Mouse (Mus musculus): ENCODE measurements around the gene Col8a2.

Col8a2 gene

GRCm38 (mm10) chr4:126286492-126286891 is at the start of gene Col8a2:
Gene Col8a2 (plus strand): TSS chr4:126286793.
- DNase-seq = no peak

DNA sequence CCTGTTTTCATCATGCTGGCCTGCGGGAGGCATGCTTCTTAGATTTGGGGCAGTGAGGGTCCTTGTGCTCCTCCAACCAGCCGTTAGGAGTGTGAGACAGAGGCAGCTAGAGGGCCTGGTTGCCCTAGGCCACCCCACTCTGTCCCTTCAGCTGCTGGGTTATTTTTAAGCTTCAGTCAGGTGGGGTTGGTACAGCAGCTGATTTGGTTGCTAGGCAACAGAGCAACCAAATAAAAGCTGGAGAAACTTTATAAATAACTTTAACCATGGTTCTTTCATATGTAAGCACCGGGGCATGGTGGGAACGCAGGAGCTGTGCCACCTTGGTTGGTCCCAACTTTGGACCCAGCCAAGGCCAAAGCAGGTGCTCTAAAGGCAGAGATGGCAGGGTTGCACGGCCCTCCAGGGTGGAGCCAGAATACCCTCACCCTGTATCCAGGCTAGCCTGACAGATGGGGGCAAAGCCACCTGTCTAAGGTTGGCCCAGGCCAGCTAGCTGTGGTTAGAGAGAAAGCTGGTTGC is 48.8 kb upstream of the Col8a2 start:
- no peak for DNase-seq

DNA sequence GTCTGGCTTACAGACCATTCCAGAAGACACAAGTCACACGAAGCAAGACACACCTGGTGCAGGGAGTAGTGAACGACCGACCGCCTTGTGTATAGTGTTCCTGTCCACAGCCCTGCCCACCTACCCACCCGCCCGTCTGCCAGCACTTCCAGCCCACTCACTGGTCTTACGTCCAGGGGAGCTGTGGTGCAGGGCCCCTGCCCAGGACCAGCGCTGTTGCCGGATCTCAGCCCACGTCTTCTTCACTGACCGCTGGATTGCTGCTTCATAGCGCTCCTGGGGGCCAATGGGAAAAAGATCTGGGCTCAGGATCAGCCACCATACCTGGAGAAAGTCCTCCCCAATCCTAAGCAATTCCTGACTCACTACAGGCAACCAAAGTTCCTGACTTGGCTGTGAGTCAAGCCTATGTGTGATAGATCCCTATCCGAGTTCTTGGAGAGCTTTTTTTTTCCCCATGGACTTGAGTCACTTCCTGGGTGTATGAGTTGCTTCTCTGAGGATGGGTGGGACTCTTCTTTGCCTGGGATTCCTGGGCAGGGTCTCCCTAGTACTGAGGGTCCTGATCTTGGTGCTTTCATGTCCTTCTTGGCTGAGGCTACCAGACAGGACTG is 46.6 kb upstream of the Col8a2 start:
- DNase-seq = no peak

- DNase-seq = no peak
Measured at GRCm38 (mm10) chr4:126241956-126242355, 44.6 kb upstream of the Col8a2 start.

DNA sequence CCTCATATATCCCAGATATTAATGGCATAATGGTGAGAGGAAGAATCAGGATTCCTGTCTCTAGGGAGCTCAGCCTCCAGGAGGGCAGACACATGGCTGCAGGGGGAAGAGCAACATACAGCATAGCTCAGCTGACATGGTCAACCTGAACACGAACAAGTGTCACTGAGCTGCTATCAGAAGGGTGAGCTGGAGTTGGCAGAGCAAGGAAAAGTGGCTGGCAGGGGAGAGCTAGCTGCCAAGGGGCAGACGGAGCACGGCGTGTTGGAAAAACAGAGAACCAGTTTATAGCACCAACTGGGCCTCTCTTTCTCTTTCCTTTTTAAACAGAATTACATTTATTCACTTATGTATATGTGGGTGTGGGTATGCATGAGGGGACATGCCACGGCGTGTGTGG is 44.1 kb upstream of the Col8a2 start:
- no peak for DNase-seq

DNA sequence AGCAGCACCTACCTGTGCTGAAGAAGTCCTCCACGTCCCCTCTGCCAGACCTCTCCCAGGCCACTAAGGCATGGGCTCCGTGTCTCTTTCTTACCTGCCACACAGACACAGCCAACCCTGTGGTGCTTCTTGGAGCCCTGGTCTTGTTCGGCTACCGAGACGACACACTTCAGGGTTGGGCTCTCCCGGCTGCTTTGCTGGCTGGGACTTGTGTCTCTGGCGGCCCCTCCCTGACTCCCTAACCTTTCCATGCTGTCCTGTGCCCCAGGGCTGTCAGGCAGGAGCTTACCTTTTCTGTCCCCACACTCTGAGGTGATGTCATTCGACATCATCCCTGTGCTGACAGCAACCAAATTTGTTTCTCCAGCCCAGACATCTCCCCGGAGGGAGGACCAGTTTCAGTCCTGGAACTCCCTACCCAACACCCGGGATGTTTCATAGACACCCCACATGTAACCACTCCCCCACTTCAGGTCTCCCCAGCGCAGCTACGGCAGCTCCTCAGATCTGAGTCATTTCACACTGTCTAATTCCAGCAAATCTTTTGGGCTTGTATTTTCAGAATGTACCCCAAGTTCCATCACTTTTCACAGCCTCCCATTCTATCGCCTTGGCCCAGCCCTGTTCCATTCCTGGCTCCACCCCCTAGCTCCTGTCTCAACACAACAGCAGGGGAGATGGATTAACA is 40.2 kb upstream of the Col8a2 start:
- DNase-seq = no peak

DNA sequence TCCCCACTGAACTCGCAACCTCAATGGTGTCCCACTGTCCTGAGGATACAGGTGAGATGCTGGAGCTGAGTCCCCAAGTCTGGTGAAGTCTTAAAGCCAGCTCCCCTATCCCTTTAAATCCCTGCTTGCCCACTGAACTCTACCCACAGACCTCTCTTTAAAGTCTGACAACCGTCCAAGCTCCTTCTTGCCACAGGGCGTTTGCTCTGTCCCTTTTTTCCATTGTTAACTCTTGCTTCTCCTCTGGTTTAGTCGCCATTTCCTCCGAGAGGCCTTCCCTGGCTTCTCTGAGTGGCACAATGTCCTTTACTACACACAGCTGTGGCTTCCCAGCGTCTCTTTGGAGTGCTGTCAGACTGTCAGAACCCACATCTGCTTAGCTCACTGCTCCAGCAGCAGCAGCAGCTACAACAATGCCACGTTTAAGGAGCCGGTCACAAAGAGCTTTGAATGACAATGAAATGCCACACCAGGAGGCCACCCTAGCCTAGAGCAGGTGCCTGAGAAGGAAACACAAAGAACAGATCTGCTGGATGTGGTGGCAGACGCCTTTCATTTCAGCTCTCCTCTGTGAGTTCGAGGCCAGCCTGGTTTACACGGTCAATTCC is 38.2 kb upstream of the Col8a2 start:
- DNase-seq = no peak

DNA sequence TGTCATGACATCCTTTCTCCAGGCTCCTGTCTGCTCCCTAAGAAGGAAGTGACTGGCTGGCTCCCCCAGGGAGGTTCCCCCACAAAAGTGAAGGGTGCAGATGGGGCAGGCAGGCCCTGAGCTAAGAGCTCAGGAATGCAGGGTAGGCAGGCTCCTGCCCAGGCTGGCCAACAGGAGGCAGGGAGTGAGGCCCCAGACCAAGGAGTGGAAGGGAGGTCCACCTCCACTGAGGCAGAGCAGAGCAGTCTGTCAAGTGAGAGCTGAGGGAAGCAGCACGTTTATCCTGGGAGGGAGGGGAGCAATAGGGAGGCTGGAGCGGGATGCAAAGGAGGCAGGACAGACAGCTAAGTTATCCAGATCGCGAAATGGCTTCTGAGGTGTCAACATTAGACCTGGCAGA is 35.9 kb upstream of the Col8a2 start:
- DNase-seq = no peak

DNA sequence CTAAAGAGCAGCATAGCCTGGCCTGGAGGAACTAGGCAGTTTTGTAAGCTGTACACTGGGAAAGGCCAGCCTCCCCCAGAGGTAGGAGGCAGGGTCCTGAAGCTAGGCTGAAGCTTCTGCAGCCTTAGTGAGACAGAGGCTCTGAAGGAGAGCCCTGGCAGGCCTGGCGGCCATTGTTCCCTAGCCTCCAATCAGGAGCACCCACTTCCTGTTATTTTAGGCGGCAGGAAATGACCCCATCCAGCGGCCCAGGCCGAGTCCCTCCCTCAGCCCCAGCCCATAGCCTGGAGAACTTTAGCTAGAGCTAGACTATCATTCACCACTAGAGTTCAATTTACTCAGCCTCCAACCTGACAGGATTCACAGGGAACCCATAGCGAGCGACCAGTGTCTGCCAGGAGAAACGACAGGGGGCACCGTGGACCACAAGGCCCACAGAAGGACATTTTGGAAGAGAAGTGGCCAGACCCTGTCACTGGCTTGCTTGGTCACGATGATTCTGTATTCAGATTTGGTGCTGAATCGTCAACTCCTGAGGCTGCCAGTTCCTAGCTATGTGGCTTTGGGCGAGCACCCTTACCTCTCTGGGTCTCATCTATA is 34.8 kb upstream of the Col8a2 start:
- no peak for DNase-seq

GRCm38 (mm10) chr4:126252411-126253237 is 34.0 kb upstream of the Col8a2 start:
- DNase-seq = peak in 1 of 2 experiments; percentile 5

DNA sequence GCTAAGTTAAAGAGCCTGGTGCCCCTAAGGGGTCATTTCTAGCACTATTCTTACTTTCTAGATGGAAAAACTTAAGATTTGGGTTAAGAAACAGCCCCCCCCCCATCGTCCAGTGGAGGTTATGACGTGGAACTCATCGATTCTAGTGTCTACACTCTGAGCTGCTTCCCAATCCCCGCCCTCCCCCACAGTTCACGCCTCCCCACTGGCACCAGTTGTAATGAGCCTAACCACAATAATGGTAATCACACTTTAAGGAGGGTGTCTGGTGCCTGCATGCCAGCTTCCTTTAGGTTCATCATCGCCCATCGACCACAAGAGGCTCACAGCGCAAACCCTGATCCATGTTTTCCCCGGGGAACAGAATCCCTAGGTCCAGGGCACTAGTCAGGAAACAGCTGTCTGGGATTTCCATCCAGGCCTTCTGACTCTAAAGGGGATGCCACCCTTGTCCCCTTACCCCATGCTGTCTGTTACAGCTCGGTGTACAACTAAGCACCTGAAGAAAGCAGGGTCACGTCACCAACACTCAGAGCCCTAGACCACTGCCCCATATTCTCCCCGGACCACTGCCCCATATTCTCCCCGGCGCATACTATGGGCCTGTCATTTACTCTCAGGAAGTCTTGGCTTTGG is 32.8 kb upstream of the Col8a2 start:
- DNase-seq = peak in 1 of 2 experiments; percentile 4

DNA sequence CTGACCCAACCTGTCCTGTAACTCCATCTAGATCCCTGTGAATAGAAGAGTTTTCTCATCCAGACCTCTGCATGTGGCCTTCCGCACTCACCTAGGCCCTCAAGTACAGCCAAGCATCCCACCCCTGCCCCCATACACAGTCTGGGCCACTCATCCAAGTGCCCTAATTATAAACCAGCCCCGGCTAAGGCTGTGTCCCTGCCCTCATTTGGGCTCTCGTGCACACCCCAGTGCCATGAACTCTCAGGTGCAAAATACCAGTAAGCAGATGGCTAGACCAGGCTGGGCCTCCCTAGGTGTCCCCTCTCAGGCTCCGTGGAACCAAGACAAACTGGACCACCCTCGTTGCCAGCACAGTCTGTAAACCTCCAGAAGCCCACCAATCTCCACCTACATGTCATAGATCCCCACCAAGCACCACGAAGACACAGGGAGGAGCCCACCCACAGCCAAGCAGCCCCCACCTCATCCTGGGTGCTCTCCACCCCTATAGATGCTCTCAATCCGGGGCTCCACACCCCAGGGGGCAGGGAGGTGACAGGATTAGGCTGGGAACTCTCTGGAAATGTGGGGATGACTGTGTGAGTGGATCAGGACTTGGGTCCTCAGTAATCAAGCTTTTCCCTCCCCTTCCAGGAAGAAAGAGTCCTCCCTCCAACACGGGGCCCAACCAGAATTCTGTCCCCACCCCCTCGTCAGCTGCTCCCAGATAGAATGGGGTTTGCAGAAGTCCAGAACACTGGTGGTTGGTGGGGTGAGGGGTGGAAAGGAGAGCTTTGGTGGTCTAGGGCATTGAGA is 32.1 kb upstream of the Col8a2 start:
- DNase-seq = peak in 1 of 2 experiments; percentile 6

GRCm38 (mm10) chr4:126255113-126256001 is 31.2 kb upstream of the Col8a2 start:
- peak; percentile 29 to 35 for DNase-seq

GRCm38 (mm10) chr4:126256131-126256791 is 30.3 kb upstream of the Col8a2 start, which contains the start of gene Map7d1:
Gene Map7d1 (minus strand): TSS chr4:126256343.
- DNase-seq = peak; percentile 78 to 85

- DNase-seq = peak in 1 of 2 experiments; percentile 7
Measured at GRCm38 (mm10) chr4:126256967-126257881, 29.4 kb upstream of the Col8a2 start.

- DNase-seq = no peak
Measured at GRCm38 (mm10) chr4:126259063-126259462, 27.5 kb upstream of the Col8a2 start.

GRCm38 (mm10) chr4:126259523-126260160 is 27.0 kb upstream of the Col8a2 start:
- DNase-seq = peak; percentile 80 to 81
